Mouse (Mus musculus) megakaryocyte, embryonic 14.5 days (primary cell): ENCODE measurements at regions not wholly inside any gene's neighbourhood (a gene's known extent, or its start where the extent isn't known, plus 50 kb on each side); places are given as distances from the start of the nearest gene placed in this dataset.

Experiments
- FLI1 ChIP-seq: IDR thresholded peaks from 2 replicates; pipeline ENCODE4 v1.6.1; 2012; ENCODE audit warnings: low read length, inconsistent platforms, mixed read lengths
- GATA1 ChIP-seq: IDR thresholded peaks from 3 replicates; pipeline ENCODE4 v1.6.1; 2012; ENCODE audit warnings: mixed read lengths, low read length, inconsistent platforms, borderline replicate concordance

- no peak; the same call in 2 of the 3 replicates for TF ChIP-seq GATA1
- no peak for TF ChIP-seq FLI1
Measured at GRCm38 (mm10) chr16:49319774-49320173, 262.5 kb downstream of the Myh15 start.
